Mouse (Mus musculus) kidney, adult 11 months (tissue): Measurements from ENCODE around the gene Marc2.

ENCODE experiments used
- DNase-seq: peaks from one replicate; pipeline ENCODE4 v3.0.0; 2022

Gene Marc2

GRCm38 (mm10) chr1:184853339-184853738, 7.1 kb upstream of the Marc2 start:
- DNase-seq: peak; percentile 76

- peak; percentile 97 for DNase-seq
These were observed 5.7 kb upstream of the Marc2 start for GRCm38 (mm10) chr1:184851741-184852618.

GRCm38 (mm10) chr1:184851166-184851565, 4.9 kb upstream of the Marc2 start:
- DNase-seq: peak; percentile 82

- no peak for DNase-seq
These were observed 722 bp upstream of the Marc2 start for GRCm38 (mm10) chr1:184846973-184847372.

- peak; percentile 90 for DNase-seq
These were observed 860 bp downstream of the Marc2 start for GRCm38 (mm10) chr1:184845111-184846071.

- no peak for DNase-seq
These were observed 1.8 kb downstream of the Marc2 start for GRCm38 (mm10) chr1:184844326-184845066.

GRCm38 (mm10) chr1:184837649-184838048, 8.6 kb downstream of the Marc2 start:
- no peak for DNase-seq

GRCm38 (mm10) chr1:184836350-184836749, 9.9 kb downstream of the Marc2 start:
- DNase-seq: no peak

- DNase-seq: no peak
These were observed 12.8 kb downstream of the Marc2 start for GRCm38 (mm10) chr1:184833499-184833898.

GRCm38 (mm10) chr1:184832211-184832610, 14.0 kb downstream of the Marc2 start:
- DNase-seq: no peak

- no peak for DNase-seq
These were observed 16.4 kb downstream of the Marc2 start for GRCm38 (mm10) chr1:184829897-184830296.

GRCm38 (mm10) chr1:184827175-184827701, 19.0 kb downstream of the Marc2 start:
- DNase-seq: peak; percentile 84

GRCm38 (mm10) chr1:184825093-184825492, 21.2 kb downstream of the Marc2 start:
- DNase-seq: no peak

GRCm38 (mm10) chr1:184824439-184824851, 21.8 kb downstream of the Marc2 start:
- DNase-seq: peak; percentile 94

GRCm38 (mm10) chr1:184822678-184823077, 23.6 kb downstream of the Marc2 start:
- DNase-seq: no peak

- no peak for DNase-seq
These were observed 28.5 kb downstream of the Marc2 start for GRCm38 (mm10) chr1:184817768-184818167.

- DNase-seq: peak; percentile 53
These were observed 34.5 kb downstream of the Marc2 start for GRCm38 (mm10) chr1:184811716-184812250.

GRCm38 (mm10) chr1:184810780-184811575, 35.3 kb downstream of the Marc2 start, which contains the start of gene Marc1:
Marc1 (minus strand) TSS chr1:184811313.
- peak; percentile 65 for DNase-seq

GRCm38 (mm10) chr1:184809578-184810001, 36.7 kb downstream of the Marc2 start:
- no peak for DNase-seq

- no peak for DNase-seq
These were observed 37.7 kb downstream of the Marc2 start for GRCm38 (mm10) chr1:184808418-184809012.
